Mouse (Mus musculus): ENCODE data around the gene Gm3238. TPM values are rescaled to one million over a fixed set of nuclear protein-coding genes. Genes with fewer than 3 reads are reported as not detected.
"Not testable (repeated sequence)": the region's sequence is repeated elsewhere in the genome, so short reads cannot be mapped to it uniquely, and the experiment has no call there.

Gm3238 gene
- not detected in 2 replicates for polyA plus RNA-seq (2015; fragmentation: Nextera tagmentation; extraction: Ambion mirVana)

GRCm38 (mm10) chr10:77771225-77771624 lies at the start of gene Gm3238:
Gene Gm3238 (minus strand): TSS chr10:77771325.
- WGBS = no CpG with 5 or more reads among the region's 1 CpGs
- H3K4me2 ChIP-seq; H3K4me3 ChIP-seq; ATAC-seq (ENCODE audit: borderline replicate concordance, extremely low read depth, low FRiP score, low TSS enrichment); H3K4me1 ChIP-seq; H3K9ac ChIP-seq; H3K27me3 ChIP-seq; H3K9me3 ChIP-seq; H3K27ac ChIP-seq; H3K36me3 ChIP-seq: not testable (repeated sequence)

GRCm38 (mm10) chr10:77819203-77819602 lies 48.1 kb upstream of the Gm3238 start:
- ATAC-seq (ENCODE audit: borderline replicate concordance, extremely low read depth, low FRiP score, low TSS enrichment) = no peak
- no peak overlapping the region for H3K4me3 ChIP-seq

GRCm38 (mm10) chr10:77818523-77818922 lies 47.4 kb upstream of the Gm3238 start:
- H3K9me3 ChIP-seq = no peaks in the 10 kb centered on the region
- H3K27ac ChIP-seq = no peak overlapping the region
- H3K4me1 ChIP-seq = no peaks in the 10 kb centered on the region
- H3K9ac ChIP-seq = no peak overlapping the region
- no peaks in the 10 kb centered on the region for H3K36me3 ChIP-seq
- no peak overlapping the region for H3K4me3 ChIP-seq
- ATAC-seq (ENCODE audit: borderline replicate concordance, extremely low read depth, low FRiP score, low TSS enrichment) = 0 out of 2 replicates have a peak, but pooled peaks have one; percentile 27
- WGBS = 94% methylated on average over 4 of the region's 4 CpGs
- H3K27me3 ChIP-seq = peaks cover 5% of the 10 kb centered on the region; the same call in 1 of the 2 replicates
- no peak overlapping the region for H3K4me2 ChIP-seq

More at GRCm38 (mm10) chr10:77819203-77819602, 48.1 kb upstream of the Gm3238 start:
- H3K9me3 ChIP-seq = no peaks in the 10 kb centered on the region
- H3K4me2 ChIP-seq = no peak overlapping the region
- no peaks in the 10 kb centered on the region for H3K4me1 ChIP-seq
- H3K36me3 ChIP-seq = no peaks in the 10 kb centered on the region
- no peak overlapping the region for H3K9ac ChIP-seq
- 34% methylated on average over 4 of the region's 4 CpGs for WGBS
- no peaks in the 10 kb centered on the region for H3K27me3 ChIP-seq
- H3K27ac ChIP-seq = no peak overlapping the region

- no peak overlapping the region for H3K9ac ChIP-seq
- peaks cover 5% of the 10 kb centered on the region; the same call in 1 of the 2 replicates for H3K27me3 ChIP-seq
- WGBS = 24% methylated on average over 5 of the region's 5 CpGs
- H3K4me2 ChIP-seq = no peak overlapping the region
- no peaks in the 10 kb centered on the region for H3K4me1 ChIP-seq
- H3K27ac ChIP-seq = no peak overlapping the region
- no peak for ATAC-seq (ENCODE audit: borderline replicate concordance, extremely low read depth, low FRiP score, low TSS enrichment)
- no peaks in the 10 kb centered on the region for H3K36me3 ChIP-seq
- H3K4me3 ChIP-seq = no peak overlapping the region
- no peaks in the 10 kb centered on the region for H3K9me3 ChIP-seq
These were observed 44.4 kb upstream of the Gm3238 start for GRCm38 (mm10) chr10:77815514-77815913.

- Histone ChIP-seq H3K27ac (no peak within 1 kb of the TSS), H3K9ac (no peak within 1 kb of the TSS), H3K4me1 (no peaks in the 10 kb centered on the region), H3K36me3 (no peaks in the 10 kb centered on the region), H3K27me3 (peaks cover 5% of the 10 kb centered on the region; the same call in 1 of the 2 replicates), H3K4me3 (no peak within 1 kb of the TSS), H3K9me3 (no peaks in the 10 kb centered on the region), H3K4me2 (no peak within 1 kb of the TSS)
- 34% methylated on average over 4 of the region's 4 CpGs for WGBS
- ATAC-seq (ENCODE audit: borderline replicate concordance, extremely low read depth, low FRiP score, low TSS enrichment) = no peak
These were observed 43.3 kb upstream of the Gm3238 start, which contains the start of gene Gm2696 for GRCm38 (mm10) chr10:77814382-77814781. Gene Gm2696 (plus strand): TSS chr10:77814682.

- Histone ChIP-seq H3K4me1 (no peaks in the 10 kb centered on the region), H3K4me3 (no peak within 1 kb of the TSS), H3K27me3 (peaks cover 5% of the 10 kb centered on the region; the same call in 1 of the 2 replicates), H3K36me3 (no peaks in the 10 kb centered on the region), H3K27ac (no peak within 1 kb of the TSS), H3K4me2 (no peak within 1 kb of the TSS), H3K9ac (no peak within 1 kb of the TSS), H3K9me3 (no peaks in the 10 kb centered on the region)
- no peak for ATAC-seq (ENCODE audit: borderline replicate concordance, extremely low read depth, low FRiP score, low TSS enrichment)
- WGBS = 47% methylated on average over 5 of the region's 5 CpGs
These were observed 40.6 kb upstream of the Gm3238 start, which contains the start of gene Gm9507 for GRCm38 (mm10) chr10:77811743-77812142. Gene Gm9507 (minus strand): TSS chr10:77811843.

GRCm38 (mm10) chr10:77804095-77804494 lies 33.0 kb upstream of the Gm3238 start:
- WGBS = 34% methylated on average over 3 of the region's 3 CpGs
- H3K4me1 ChIP-seq = no peaks in the 10 kb centered on the region
- H3K4me3 ChIP-seq = no peak overlapping the region
- H3K9ac ChIP-seq = no peak overlapping the region
- ATAC-seq (ENCODE audit: borderline replicate concordance, extremely low read depth, low FRiP score, low TSS enrichment) = no peak; the same call in 1 of the 2 replicates
- H3K27me3 ChIP-seq = no peaks in the 10 kb centered on the region
- H3K36me3 ChIP-seq = no peaks in the 10 kb centered on the region
- no peak overlapping the region for H3K4me2 ChIP-seq
- H3K9me3 ChIP-seq = no peaks in the 10 kb centered on the region
- H3K27ac ChIP-seq = no peak overlapping the region

GRCm38 (mm10) chr10:77798921-77799508 lies 27.9 kb upstream of the Gm3238 start, which contains the start of gene Gm19668:
Gene Gm19668 (minus strand): TSS chr10:77799133.
- H3K9me3 ChIP-seq = no peaks in the 10 kb centered on the region
- H3K27ac ChIP-seq = no peak within 1 kb of the TSS
- ATAC-seq (ENCODE audit: borderline replicate concordance, extremely low read depth, low FRiP score, low TSS enrichment) = no peak
- 57% methylated on average over 8 of the region's 8 CpGs for WGBS
- no peaks in the 10 kb centered on the region for H3K27me3 ChIP-seq
- H3K4me1 ChIP-seq = no peaks in the 10 kb centered on the region
- H3K9ac ChIP-seq = no peak within 1 kb of the TSS
- H3K36me3 ChIP-seq = no peaks in the 10 kb centered on the region
- no peak within 1 kb of the TSS for H3K4me3 ChIP-seq
- H3K4me2 ChIP-seq = no peak within 1 kb of the TSS

GRCm38 (mm10) chr10:77798164-77798920 lies 27.2 kb upstream of the Gm3238 start:
- ATAC-seq (ENCODE audit: borderline replicate concordance, extremely low read depth, low FRiP score, low TSS enrichment) = 0 out of 2 replicates have a peak, but pooled peaks have one; percentile 39
- 31% methylated on average over 3 of the region's 3 CpGs for WGBS
- H3K27ac ChIP-seq = not testable (repeated sequence)

GRCm38 (mm10) chr10:77797677-77798076 lies 26.6 kb upstream of the Gm3238 start:
- no peak overlapping the region for H3K27ac ChIP-seq
- no peaks in the 10 kb centered on the region for H3K27me3 ChIP-seq
- no peak overlapping the region for H3K9ac ChIP-seq
- no peak for ATAC-seq (ENCODE audit: borderline replicate concordance, extremely low read depth, low FRiP score, low TSS enrichment)
- no peaks in the 10 kb centered on the region for H3K4me1 ChIP-seq
- 13% methylated on average over 3 of the region's 3 CpGs for WGBS
- H3K4me3 ChIP-seq = no peak overlapping the region
- H3K36me3 ChIP-seq = no peaks in the 10 kb centered on the region
- H3K4me2 ChIP-seq = no peak overlapping the region
- H3K9me3 ChIP-seq = no peaks in the 10 kb centered on the region

More at GRCm38 (mm10) chr10:77798164-77798920, 27.2 kb upstream of the Gm3238 start:
- not testable (repeated sequence) for H3K9me3 ChIP-seq, H3K4me2 ChIP-seq, H3K27me3 ChIP-seq, H3K9ac ChIP-seq, H3K4me1 ChIP-seq, H3K4me3 ChIP-seq, H3K36me3 ChIP-seq

GRCm38 (mm10) chr10:77794976-77795375 lies 23.9 kb upstream of the Gm3238 start, which contains the start of gene Gm9639:
Gene Gm9639 (minus strand): TSS chr10:77795076.
- no peak within 1 kb of the TSS for H3K4me3 ChIP-seq
- no peak for ATAC-seq (ENCODE audit: borderline replicate concordance, extremely low read depth, low FRiP score, low TSS enrichment)

GRCm38 (mm10) chr10:77788621-77789020 lies 17.5 kb upstream of the Gm3238 start:
- no peak for ATAC-seq (ENCODE audit: borderline replicate concordance, extremely low read depth, low FRiP score, low TSS enrichment)
- Histone ChIP-seq H3K4me1 (no peaks in the 10 kb centered on the region), H3K4me3 (no peak overlapping the region), H3K9ac (no peak overlapping the region), H3K9me3 (no peaks in the 10 kb centered on the region), H3K36me3 (no peaks in the 10 kb centered on the region), H3K4me2 (no peak overlapping the region), H3K27me3 (no peaks in the 10 kb centered on the region), H3K27ac (no peak overlapping the region)
- 79% methylated on average over 2 of the region's 2 CpGs for WGBS

More at GRCm38 (mm10) chr10:77794976-77795375, 23.9 kb upstream of the Gm3238 start, which contains the start of gene Gm9639:
- no peak within 1 kb of the TSS for H3K4me2 ChIP-seq
- no peaks in the 10 kb centered on the region for H3K36me3 ChIP-seq
- H3K4me1 ChIP-seq = no peaks in the 10 kb centered on the region
- no peak within 1 kb of the TSS for H3K27ac ChIP-seq
- no peaks in the 10 kb centered on the region for H3K27me3 ChIP-seq
- no peak within 1 kb of the TSS for H3K9ac ChIP-seq
- no peaks in the 10 kb centered on the region for H3K9me3 ChIP-seq
- 41% methylated on average over 2 of the region's 2 CpGs for WGBS
